Mouse (Mus musculus) kidney, adult 9 months (tissue): Measurements from ENCODE around the gene Gm10190.
"Not testable (repeated sequence)": the region's sequence is repeated elsewhere in the genome, so short reads cannot be mapped to it uniquely, and the experiment has no call there.

ENCODE experiments used
- DNase-seq: peaks from one replicate; pipeline ENCODE4 v3.0.0; 2022

Gm10190 gene

GRCm38 (mm10) chr17:80372989-80373725, at the start of gene Gm10190:
Gene Gm10190 (minus strand): TSS chr17:80373541.
- DNase-seq = peak; percentile 90

GRCm38 (mm10) chr17:80420998-80421397, 47.7 kb upstream of the Gm10190 start:
- no peak for DNase-seq

GRCm38 (mm10) chr17:80418572-80419210, 45.4 kb upstream of the Gm10190 start:
- DNase-seq = no peak

- no peak for DNase-seq
Measured at GRCm38 (mm10) chr17:80411182-80411581, 37.8 kb upstream of the Gm10190 start.

GRCm38 (mm10) chr17:80398243-80398642, 24.9 kb upstream of the Gm10190 start:
- DNase-seq = no peak

- DNase-seq = peak; percentile 68
Measured at GRCm38 (mm10) chr17:80391423-80392403, 18.4 kb upstream of the Gm10190 start.

- DNase-seq = no peak
Measured at GRCm38 (mm10) chr17:80390024-80390423, 16.7 kb upstream of the Gm10190 start.

GRCm38 (mm10) chr17:80385671-80386070, 12.3 kb upstream of the Gm10190 start:
- no peak for DNase-seq

- not testable (repeated sequence) for DNase-seq
Measured at GRCm38 (mm10) chr17:80378386-80378785, 5.0 kb upstream of the Gm10190 start.

- DNase-seq = no peak
Measured at GRCm38 (mm10) chr17:80373726-80374096, 370 bp upstream of the Gm10190 start.

GRCm38 (mm10) chr17:80368606-80369005, 4.7 kb downstream of the Gm10190 start:
- no peak for DNase-seq

GRCm38 (mm10) chr17:80367276-80367675, 6.1 kb downstream of the Gm10190 start:
- DNase-seq = peak; percentile 38

- no peak for DNase-seq
Measured at GRCm38 (mm10) chr17:80360245-80360644, 13.1 kb downstream of the Gm10190 start.

GRCm38 (mm10) chr17:80347234-80347633, 26.1 kb downstream of the Gm10190 start:
- no peak for DNase-seq

GRCm38 (mm10) chr17:80346591-80347125, 26.7 kb downstream of the Gm10190 start:
- DNase-seq = peak; percentile 8

- no peak for DNase-seq
Measured at GRCm38 (mm10) chr17:80345277-80345676, 28.1 kb downstream of the Gm10190 start.

- no peak for DNase-seq
Measured at GRCm38 (mm10) chr17:80332386-80332785, 41.0 kb downstream of the Gm10190 start.

GRCm38 (mm10) chr17:80326431-80326830, 46.9 kb downstream of the Gm10190 start:
- DNase-seq = no peak

GRCm38 (mm10) chr17:80325456-80325855, 47.9 kb downstream of the Gm10190 start:
- DNase-seq = no peak

GRCm38 (mm10) chr17:80324521-80324920, 48.8 kb downstream of the Gm10190 start:
- DNase-seq = no peak

GRCm38 (mm10) chr17:80323658-80324057, 49.7 kb downstream of the Gm10190 start:
- DNase-seq = no peak
